Mouse (Mus musculus) hindbrain, embryonic 13.5 days (tissue): ENCODE results near the gene Smim23. TPM values are rescaled to one million over a fixed set of nuclear protein-coding genes. Genes with fewer than 3 reads are reported as not detected.

Experiments used
- ATAC-seq: fragments of 200-750 bp; cut with Nextera tagmentation; 2 replicates; pipeline ENCODE4 v1.8.0; 2017; ENCODE audit warnings: moderate TSS enrichment; ENCODE audit not compliant: low FRiP score
- H3K27ac ChIP-seq: fragments of 300-500 bp; sonication (generic); 2 replicates; pipeline ENCODE4 v1.5.1; 2015; ENCODE audit warnings: inconsistent platforms, mild to moderate bottlenecking, moderate library complexity
- H3K27me3 ChIP-seq: fragments of 300-500 bp; sonication (generic); 2 replicates; pipeline ENCODE4 v1.6.1; 2015; ENCODE audit warnings: mild to moderate bottlenecking, inconsistent platforms
- H3K36me3 ChIP-seq: fragments of 300-500 bp; sonication (generic); 2 replicates; pipeline ENCODE4 v1.6.1; 2015; ENCODE audit warnings: mild to moderate bottlenecking, inconsistent platforms
- H3K4me1 ChIP-seq: fragments of 300-500 bp; sonication (generic); replicated peaks from 2 replicates; pipeline ENCODE4 v1.6.1; 2015; ENCODE audit warnings: inconsistent platforms
- H3K4me2 ChIP-seq: fragments of 300-500 bp; sonication (generic); 2 replicates; pipeline ENCODE4 v1.6.1; 2015; ENCODE audit warnings: inconsistent platforms, mild to moderate bottlenecking, moderate library complexity
- H3K4me3 ChIP-seq: fragments of 300-500 bp; sonication (generic); 2 replicates; pipeline ENCODE4 v1.5.1; 2015; ENCODE audit warnings: mild to moderate bottlenecking, inconsistent platforms
- H3K9ac ChIP-seq: fragments of 300-500 bp; sonication (generic); 2 replicates; pipeline ENCODE4 v1.6.1; 2015; ENCODE audit warnings: mild to moderate bottlenecking, inconsistent platforms
- H3K9me3 ChIP-seq: fragments of 300-500 bp; sonication (generic); 2 replicates; pipeline ENCODE4 v1.6.1; 2016; ENCODE audit warnings: inconsistent platforms
- WGBS: fragments of 180-500 bp; shearing (Covaris S2); methylation state at CpG from one replicate; pipeline ENCODE4 v1.1.7; 2015; 5-methylcytosine and 5-hydroxymethylcytosine counted together
- polyA plus RNA-seq: library from polyadenylated mRNA; unstranded; fragments of >200 nt; fragmentation: Nextera tagmentation; extraction: Ambion mirVana; gene quantifications from 2 replicates; pipeline ENCODE4 v1.2.1, GENCODE M21; 2015

The Smim23 gene
- polyA plus RNA-seq: not detected in 2 replicates

DNA sequence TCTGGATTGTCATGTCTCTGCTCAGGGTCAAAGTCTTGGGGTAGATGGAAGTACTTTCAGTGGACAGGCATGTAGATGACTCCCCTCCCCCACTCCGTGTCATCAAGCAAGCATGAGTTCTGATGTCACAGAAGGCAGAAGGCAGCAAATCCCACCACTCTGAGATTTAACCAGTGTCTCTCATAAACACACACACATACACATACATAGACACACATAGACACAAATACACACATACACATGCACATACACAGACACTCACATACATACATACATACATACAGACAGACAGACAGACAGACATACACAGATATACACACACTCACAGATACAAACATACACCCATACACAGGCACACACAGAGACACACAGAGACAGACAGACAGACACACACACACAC lies at the start of gene Smim23:
Smim23 (minus strand) TSS at position 101 of the 400 bp plus-strand sequence.
- Histone ChIP-seq H3K9ac (no peak within 1 kb of the TSS), H3K4me1 (no peaks in the 10 kb centered on the region), H3K4me3 (no peak within 1 kb of the TSS), H3K27ac (no peak within 1 kb of the TSS), H3K27me3 (0 out of 2 replicates have a peak, but pooled peaks cover 3% of the 10 kb centered on the region), H3K9me3 (no peaks in the 10 kb centered on the region), H3K4me2 (no peak within 1 kb of the TSS), H3K36me3 (no peaks in the 10 kb centered on the region)
- ATAC-seq: no peak
- 95% methylated on average over 1 of the region's 1 CpGs for WGBS

DNA sequence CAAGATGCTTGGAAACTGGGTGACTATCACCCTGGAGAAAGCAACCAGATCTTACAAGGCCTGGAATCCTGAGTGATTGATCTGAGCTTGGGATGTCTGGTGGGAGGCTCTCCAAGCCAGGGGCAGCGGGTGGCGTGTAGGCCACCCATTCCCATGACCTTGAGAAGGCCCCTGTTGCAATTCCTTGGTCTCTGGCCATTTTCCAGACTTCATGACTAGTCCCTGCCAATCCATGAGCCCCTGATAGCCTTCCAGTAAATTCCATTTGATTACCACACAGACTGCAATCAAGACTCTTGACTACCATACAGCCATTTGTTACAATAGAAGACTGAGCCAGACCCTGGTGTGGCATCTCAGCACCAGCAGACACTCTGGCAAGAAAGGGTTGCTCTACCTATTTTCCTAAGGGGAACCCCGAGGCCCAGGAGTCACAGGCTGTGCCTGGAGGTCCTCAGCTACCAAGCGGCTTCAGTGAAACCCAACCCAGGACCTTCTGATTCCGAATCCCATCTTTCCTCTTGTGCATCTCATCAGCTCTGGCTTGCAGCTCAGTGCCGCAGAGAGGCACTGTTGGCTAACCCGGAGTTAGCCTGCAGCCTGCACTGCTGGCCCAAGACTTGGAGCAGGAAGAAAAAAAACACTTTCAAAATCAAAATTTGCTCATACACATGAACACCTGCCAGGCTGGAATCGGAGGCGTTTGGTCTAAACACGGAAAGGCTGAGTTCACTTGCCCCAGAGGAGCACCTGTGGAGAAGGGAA lies 44.4 kb upstream of the Smim23 start:
- Histone ChIP-seq H3K27me3 (0 out of 2 replicates have a peak, but pooled peaks cover 3% of the 10 kb centered on the region), H3K36me3 (no peaks in the 10 kb centered on the region), H3K9ac (no peak overlapping the region), H3K4me3 (no peak overlapping the region), H3K9me3 (no peaks in the 10 kb centered on the region), H3K4me2 (no peak overlapping the region), H3K4me1 (peaks cover 17% of the 10 kb centered on the region), H3K27ac (no peak overlapping the region)
- 87% methylated on average over 10 of the region's 10 CpGs for WGBS
- no peak for ATAC-seq

GRCm38 (mm10) chr11:32864615-32865014 lies 40.2 kb upstream of the Smim23 start:
- H3K4me1 ChIP-seq: peaks cover 17% of the 10 kb centered on the region
- no peak for ATAC-seq
- H3K9me3 ChIP-seq: no peaks in the 10 kb centered on the region
- H3K27me3 ChIP-seq: no peaks in the 10 kb centered on the region
- no peak overlapping the region for H3K9ac ChIP-seq
- no peak overlapping the region for H3K4me2 ChIP-seq
- 91% methylated on average over 5 of the region's 5 CpGs for WGBS
- no peaks in the 10 kb centered on the region for H3K36me3 ChIP-seq
- H3K4me3 ChIP-seq: no peak overlapping the region
- no peak overlapping the region for H3K27ac ChIP-seq

DNA sequence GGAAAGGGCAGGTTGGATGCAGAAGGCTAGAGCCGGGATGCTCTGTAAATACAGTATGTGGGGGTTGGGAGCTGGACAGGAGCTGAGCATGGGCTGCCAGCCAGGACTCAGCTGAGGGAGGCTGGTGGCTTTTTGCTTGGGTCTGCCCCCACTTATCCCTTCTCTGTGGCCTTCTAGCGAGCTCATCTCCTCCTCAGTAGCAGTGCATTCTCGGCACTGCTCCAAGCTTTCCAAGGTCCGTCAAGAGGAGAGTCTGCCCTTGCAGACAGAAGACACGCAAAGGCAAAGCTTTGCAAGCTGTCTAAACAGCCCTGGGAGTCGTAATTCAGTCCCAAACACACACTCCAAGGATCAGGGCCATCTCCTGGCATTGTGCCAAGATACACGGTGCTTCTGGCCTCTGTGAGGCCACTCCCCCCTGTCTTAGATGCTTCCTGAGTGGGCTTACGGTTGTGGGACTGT lies 33.0 kb upstream of the Smim23 start:
- H3K27ac ChIP-seq: no peak overlapping the region; the same call in 1 of the 2 replicates
- no peak overlapping the region for H3K4me2 ChIP-seq
- H3K4me3 ChIP-seq: no peak overlapping the region
- H3K27me3 ChIP-seq: no peaks in the 10 kb centered on the region
- H3K9me3 ChIP-seq: no peaks in the 10 kb centered on the region
- 0 out of 2 replicates have a peak, but pooled peaks have one; percentile 36 for ATAC-seq
- peaks cover 9% of the 10 kb centered on the region for H3K4me1 ChIP-seq
- no peak overlapping the region for H3K9ac ChIP-seq
- H3K36me3 ChIP-seq: no peaks in the 10 kb centered on the region
- WGBS: 42% methylated on average over 8 of the region's 8 CpGs

DNA sequence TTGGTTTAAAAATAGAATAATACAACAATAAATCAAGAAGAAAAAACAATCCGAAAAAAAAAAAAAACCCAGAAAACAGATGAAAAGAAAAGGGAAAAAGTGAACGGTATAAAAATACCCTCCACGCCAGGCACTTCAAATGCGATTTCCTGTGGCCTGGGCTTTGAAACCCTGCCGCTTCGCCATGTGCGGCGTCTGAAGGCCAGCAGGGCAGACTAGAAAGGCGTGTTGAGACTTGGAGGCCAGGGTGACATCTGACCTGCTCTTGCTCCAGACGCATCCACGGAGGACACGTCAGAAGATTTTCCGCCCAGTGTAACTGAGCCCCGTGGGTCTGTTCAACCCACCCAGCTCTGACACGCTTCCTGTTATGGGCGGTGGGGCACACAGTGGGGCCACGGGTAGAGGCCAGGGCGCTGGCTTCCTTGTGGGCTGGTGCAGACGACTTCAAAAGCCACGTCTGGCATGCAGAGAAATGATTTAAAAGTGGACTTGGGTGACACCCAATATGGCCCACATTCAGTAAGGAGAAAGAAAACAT lies 22.3 kb upstream of the Smim23 start:
- Histone ChIP-seq H3K4me2 (no peak overlapping the region), H3K36me3 (no peaks in the 10 kb centered on the region), H3K27ac (no peak overlapping the region), H3K9ac (no peak overlapping the region), H3K4me3 (no peak overlapping the region), H3K4me1 (0 out of 2 replicates have a peak, but pooled peaks cover 6% of the 10 kb centered on the region), H3K9me3 (no peaks in the 10 kb centered on the region), H3K27me3 (no peaks in the 10 kb centered on the region)
- WGBS: 82% methylated on average over 20 of the region's 20 CpGs
- no peak for ATAC-seq

DNA sequence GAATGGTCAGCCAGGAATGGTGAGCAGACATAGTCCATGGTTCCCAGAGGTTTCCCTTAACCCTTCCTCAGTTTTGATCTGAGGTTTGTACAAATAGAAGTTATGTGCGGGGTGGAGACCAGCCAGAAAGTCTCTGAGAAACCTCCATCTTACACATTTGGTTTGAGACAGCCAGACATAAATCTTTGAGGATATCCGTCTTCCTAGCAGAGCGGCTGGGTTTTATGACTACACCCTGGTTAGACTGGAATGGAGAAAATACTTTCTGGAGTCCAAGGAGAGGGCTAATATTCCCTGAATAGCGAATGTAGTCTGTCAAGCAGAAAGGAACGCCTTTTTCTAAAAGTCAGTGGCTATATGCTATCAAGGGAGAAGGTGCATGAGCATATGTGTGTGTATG lies 16.8 kb upstream of the Smim23 start:
- WGBS: 84% methylated on average over 5 of the region's 5 CpGs
- Histone ChIP-seq H3K27me3 (no peaks in the 10 kb centered on the region), H3K36me3 (no peaks in the 10 kb centered on the region), H3K9me3 (no peaks in the 10 kb centered on the region), H3K4me2 (no peak overlapping the region), H3K4me3 (no peak overlapping the region), H3K9ac (no peak overlapping the region), H3K27ac (no peak overlapping the region), H3K4me1 (no peaks in the 10 kb centered on the region)
- ATAC-seq: no peak

GRCm38 (mm10) chr11:32840256-32840655 lies 15.9 kb upstream of the Smim23 start:
- Histone ChIP-seq H3K9ac (no peak overlapping the region), H3K9me3 (no peaks in the 10 kb centered on the region), H3K27ac (no peak overlapping the region), H3K4me3 (no peak overlapping the region), H3K36me3 (no peaks in the 10 kb centered on the region), H3K27me3 (no peaks in the 10 kb centered on the region), H3K4me2 (no peak overlapping the region), H3K4me1 (peaks cover 3% of the 10 kb centered on the region; the same call in 1 of the 2 replicates)
- ATAC-seq: no peak
- WGBS: 86% methylated on average over 9 of the region's 9 CpGs

DNA sequence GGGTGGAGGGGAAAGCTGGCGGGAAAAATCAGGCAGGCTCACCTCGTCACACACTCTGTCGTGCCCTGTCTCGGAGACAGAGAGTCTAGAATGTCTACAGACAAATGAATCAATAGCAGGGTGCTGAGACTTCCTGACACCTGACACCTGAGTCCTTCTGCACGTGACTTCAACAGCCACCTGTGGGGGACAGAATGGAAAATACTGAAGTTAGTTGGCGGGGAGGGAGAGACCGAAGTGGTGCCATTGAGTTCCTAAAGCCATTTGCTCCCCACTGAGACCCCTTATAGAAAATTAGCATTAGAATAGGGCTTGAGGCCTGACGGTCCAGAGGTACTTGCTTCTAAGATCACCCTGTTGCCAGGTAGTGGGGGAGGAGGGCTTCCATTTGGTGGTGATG lies 10.6 kb upstream of the Smim23 start:
- WGBS: 15% methylated on average over 8 of the region's 8 CpGs
- H3K9ac ChIP-seq: no peak overlapping the region
- H3K27me3 ChIP-seq: no peaks in the 10 kb centered on the region
- H3K4me3 ChIP-seq: no peak overlapping the region
- H3K4me1 ChIP-seq: peaks cover 13% of the 10 kb centered on the region
- no peaks in the 10 kb centered on the region for H3K9me3 ChIP-seq
- H3K4me2 ChIP-seq: no peak overlapping the region
- H3K36me3 ChIP-seq: no peaks in the 10 kb centered on the region
- ATAC-seq: no peak
- no peak overlapping the region for H3K27ac ChIP-seq

- Histone ChIP-seq H3K4me3 (no peak overlapping the region), H3K27me3 (no peaks in the 10 kb centered on the region), H3K9me3 (no peaks in the 10 kb centered on the region), H3K4me1 (peaks cover 13% of the 10 kb centered on the region), H3K27ac (no peak overlapping the region), H3K36me3 (no peaks in the 10 kb centered on the region), H3K9ac (no peak overlapping the region), H3K4me2 (no peak overlapping the region)
- ATAC-seq: no peak
- 30% methylated on average over 13 of the region's 13 CpGs for WGBS
Observed at GRCm38 (mm10) chr11:32834367-32834918, 10.0 kb upstream of the Smim23 start.

DNA sequence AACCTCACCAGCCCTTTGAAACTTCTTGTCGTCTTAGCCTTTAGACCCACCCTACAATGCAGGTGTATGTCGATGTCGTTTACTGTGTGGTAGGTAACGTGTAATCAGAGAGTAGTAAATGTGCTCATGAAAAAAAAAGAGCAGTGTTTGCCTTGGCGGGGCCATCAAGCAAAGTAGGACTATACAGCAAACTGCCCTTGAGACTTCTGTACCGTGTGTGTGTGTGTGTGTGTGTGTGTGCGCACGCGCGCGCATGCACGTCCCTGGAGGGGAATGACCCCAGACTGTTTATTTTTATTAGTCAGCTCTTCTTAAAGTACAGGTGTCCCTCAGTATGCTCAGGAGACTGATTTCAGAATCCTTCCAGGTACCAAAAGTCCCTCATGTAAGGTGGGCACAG lies 6.8 kb downstream of the Smim23 start:
- Histone ChIP-seq H3K36me3 (no peaks in the 10 kb centered on the region), H3K9ac (no peak overlapping the region), H3K27ac (no peak overlapping the region), H3K4me1 (no peaks in the 10 kb centered on the region), H3K9me3 (no peaks in the 10 kb centered on the region), H3K27me3 (0 out of 2 replicates have a peak, but pooled peaks cover 3% of the 10 kb centered on the region), H3K4me3 (no peak overlapping the region), H3K4me2 (no peak overlapping the region)
- no peak for ATAC-seq
- 94% methylated on average over 12 of the region's 12 CpGs for WGBS

DNA sequence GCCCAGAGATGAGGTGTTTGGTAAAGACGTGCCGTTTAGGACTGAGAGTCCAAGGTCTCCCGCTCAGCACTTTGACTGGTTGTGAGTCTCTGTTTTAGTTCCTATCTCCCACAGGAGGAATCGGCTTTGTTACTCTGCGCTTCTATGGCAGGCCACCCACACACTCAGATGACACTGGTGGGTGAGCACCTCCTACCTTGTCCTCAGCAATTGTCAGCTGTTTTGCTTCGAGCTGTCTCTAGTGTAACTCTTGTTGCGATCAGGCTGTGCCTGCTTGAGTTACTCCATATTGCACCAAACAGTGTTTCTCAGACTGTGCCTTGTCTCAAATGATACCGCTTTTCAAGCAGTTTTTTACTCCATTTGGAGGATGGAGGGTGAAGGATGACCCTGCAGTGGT lies 10.1 kb downstream of the Smim23 start:
- ATAC-seq: no peak
- H3K9me3 ChIP-seq: no peaks in the 10 kb centered on the region
- no peak overlapping the region for H3K9ac ChIP-seq
- 93% methylated on average over 8 of the region's 8 CpGs for WGBS
- no peaks in the 10 kb centered on the region for H3K27me3 ChIP-seq
- no peaks in the 10 kb centered on the region for H3K36me3 ChIP-seq
- H3K27ac ChIP-seq: no peak overlapping the region
- no peaks in the 10 kb centered on the region for H3K4me1 ChIP-seq
- H3K4me2 ChIP-seq: no peak overlapping the region
- H3K4me3 ChIP-seq: no peak overlapping the region

- 79% methylated on average over 1 of the region's 1 CpGs for WGBS
- no peak overlapping the region for H3K4me3 ChIP-seq
- ATAC-seq: no peak
- H3K9ac ChIP-seq: no peak overlapping the region
- H3K4me1 ChIP-seq: no peaks in the 10 kb centered on the region
- no peaks in the 10 kb centered on the region for H3K9me3 ChIP-seq
- no peaks in the 10 kb centered on the region for H3K36me3 ChIP-seq
- no peak overlapping the region for H3K4me2 ChIP-seq
- no peaks in the 10 kb centered on the region for H3K27me3 ChIP-seq
- H3K27ac ChIP-seq: no peak overlapping the region
Observed at GRCm38 (mm10) chr11:32809091-32809490, 15.3 kb downstream of the Smim23 start.
